Mouse (Mus musculus): ENCODE data around the gene Ank2. TPM values are rescaled to one million over a fixed set of nuclear protein-coding genes. Genes with fewer than 3 reads are reported as not detected.
A peak's percentile ranks its signal among the peaks of the same experiment; 100 is the strongest.

The Ank2 gene
- total and polyA plus RNA-seq, 2 experiments from 2014 or later: 160 to 575 TPM

GRCm38 (mm10) chr3:126973551-126973950 lies 525.6 kb downstream of the Ank2 start:
- no peak overlapping the region for H3K4me2 ChIP-seq (ENCODE audit: low read depth)
- no peaks in the 10 kb centered on the region for H3K27me3 ChIP-seq (ENCODE audit: insufficient read depth, low read length)
- H3K9me3 ChIP-seq (ENCODE audit: low read length): no peaks in the 10 kb centered on the region
- WGBS: 86% methylated on average over 2 of the region's 2 CpGs
- ATAC-seq: no peak
- H3K4me3 ChIP-seq (ENCODE audit: low read depth, low read length): no peak overlapping the region
- H3K36me3 ChIP-seq (ENCODE audit: insufficient read depth): peaks cover 52% of the 10 kb centered on the region
- H3K27ac ChIP-seq (ENCODE audit: low read depth, low read length): no peak overlapping the region
- no peak for DNase-seq
- H3K4me1 ChIP-seq (ENCODE audit: insufficient read depth): no peaks in the 10 kb centered on the region
- no peak for TF ChIP-seq CTCF (IDR thresholded peaks at IDR 0.05; ENCODE audit: low read depth)
- no peak overlapping the region for H3K9ac ChIP-seq

- Histone ChIP-seq H3K36me3 (ENCODE audit: insufficient read depth) (peaks cover 41% of the 10 kb centered on the region), H3K27ac (ENCODE audit: low read depth, low read length) (no peak overlapping the region), H3K9ac (no peak overlapping the region), H3K4me3 (ENCODE audit: low read depth, low read length) (no peak overlapping the region), H3K9me3 (ENCODE audit: low read length) (no peaks in the 10 kb centered on the region), H3K4me1 (ENCODE audit: insufficient read depth) (no peaks in the 10 kb centered on the region), H3K27me3 (ENCODE audit: insufficient read depth, low read length) (no peaks in the 10 kb centered on the region), H3K4me2 (ENCODE audit: low read depth) (no peak overlapping the region)
- no peak for TF ChIP-seq CTCF (IDR thresholded peaks at IDR 0.05; ENCODE audit: low read depth)
- whole genome bisulfite sequencing: 92% methylated on average over 9 of the region's 9 CpGs
- no peak for ATAC-seq
- DNase-seq: no peak
Measured at GRCm38 (mm10) chr3:126971531-126971930, 527.6 kb downstream of the Ank2 start.

GRCm38 (mm10) chr3:126968721-126969120 lies 530.4 kb downstream of the Ank2 start:
- H3K4me1 ChIP-seq (ENCODE audit: insufficient read depth): no peaks in the 10 kb centered on the region
- no peak overlapping the region for H3K4me2 ChIP-seq (ENCODE audit: low read depth)
- no peak overlapping the region for H3K9ac ChIP-seq
- 89% methylated on average over 2 of the region's 2 CpGs for WGBS
- DNase-seq: no peak
- peaks cover 43% of the 10 kb centered on the region for H3K36me3 ChIP-seq (ENCODE audit: insufficient read depth)
- no peaks in the 10 kb centered on the region for H3K9me3 ChIP-seq (ENCODE audit: low read length)
- no peak for TF ChIP-seq CTCF (IDR thresholded peaks at IDR 0.05; ENCODE audit: low read depth)
- no peak overlapping the region for H3K27ac ChIP-seq (ENCODE audit: low read depth, low read length)
- no peak overlapping the region for H3K4me3 ChIP-seq (ENCODE audit: low read depth, low read length)
- ATAC-seq: no peak; the same call in 1 of the 2 replicates
- no peaks in the 10 kb centered on the region for H3K27me3 ChIP-seq (ENCODE audit: insufficient read depth, low read length)

GRCm38 (mm10) chr3:126965767-126966166 lies 533.4 kb downstream of the Ank2 start:
- H3K27me3 ChIP-seq (ENCODE audit: insufficient read depth, low read length): no peaks in the 10 kb centered on the region
- H3K27ac ChIP-seq (ENCODE audit: low read depth, low read length): no peak overlapping the region
- 75% methylated on average over 2 of the region's 2 CpGs for WGBS
- no peaks in the 10 kb centered on the region for H3K4me1 ChIP-seq (ENCODE audit: insufficient read depth)
- H3K9ac ChIP-seq: no peak overlapping the region
- H3K4me3 ChIP-seq (ENCODE audit: low read depth, low read length): no peak overlapping the region
- TF ChIP-seq CTCF (IDR thresholded peaks at IDR 0.05; ENCODE audit: low read depth): no peak
- no peak overlapping the region for H3K4me2 ChIP-seq (ENCODE audit: low read depth)
- H3K36me3 ChIP-seq (ENCODE audit: insufficient read depth): peaks cover 43% of the 10 kb centered on the region
- DNase-seq (no peak), ATAC-seq (no peak)
- H3K9me3 ChIP-seq (ENCODE audit: low read length): no peaks in the 10 kb centered on the region

GRCm38 (mm10) chr3:126962326-126962725 lies 536.8 kb downstream of the Ank2 start:
- H3K36me3 ChIP-seq (ENCODE audit: insufficient read depth): peaks cover 59% of the 10 kb centered on the region

GRCm38 (mm10) chr3:126952698-126953097 lies 546.5 kb downstream of the Ank2 start:
- Histone ChIP-seq H3K27ac (ENCODE audit: low read depth, low read length) (no peak overlapping the region), H3K27me3 (ENCODE audit: insufficient read depth, low read length) (no peaks in the 10 kb centered on the region), H3K9ac (no peak overlapping the region), H3K36me3 (ENCODE audit: insufficient read depth) (peaks cover 50% of the 10 kb centered on the region), H3K4me1 (ENCODE audit: insufficient read depth) (no peaks in the 10 kb centered on the region), H3K4me3 (ENCODE audit: low read depth, low read length) (no peak overlapping the region), H3K4me2 (ENCODE audit: low read depth) (no peak overlapping the region), H3K9me3 (ENCODE audit: low read length) (no peaks in the 10 kb centered on the region)
- TF ChIP-seq CTCF (IDR thresholded peaks at IDR 0.05; ENCODE audit: low read depth): no peak
- peak; percentile 53 for ATAC-seq
- 18% methylated on average over 1 of the region's 1 CpGs for WGBS
- no peak for DNase-seq

More at GRCm38 (mm10) chr3:126962326-126962725, 536.8 kb downstream of the Ank2 start:
- Histone ChIP-seq H3K4me2 (ENCODE audit: low read depth) (no peak overlapping the region), H3K9me3 (ENCODE audit: low read length) (no peaks in the 10 kb centered on the region), H3K27me3 (ENCODE audit: insufficient read depth, low read length) (no peaks in the 10 kb centered on the region), H3K4me3 (ENCODE audit: low read depth, low read length) (no peak overlapping the region), H3K9ac (no peak overlapping the region), H3K4me1 (ENCODE audit: insufficient read depth) (no peaks in the 10 kb centered on the region), H3K27ac (ENCODE audit: low read depth, low read length) (no peak overlapping the region)
- 93% methylated on average over 8 of the region's 8 CpGs for WGBS
- ATAC-seq (no peak), DNase-seq (no peak)
- TF ChIP-seq CTCF (IDR thresholded peaks at IDR 0.05; ENCODE audit: low read depth): no peak

GRCm38 (mm10) chr3:126946591-126946990 lies 552.6 kb downstream of the Ank2 start:
- Histone ChIP-seq H3K4me2 (ENCODE audit: low read depth) (no peak overlapping the region), H3K9ac (no peak overlapping the region), H3K27me3 (ENCODE audit: insufficient read depth, low read length) (no peaks in the 10 kb centered on the region), H3K4me3 (ENCODE audit: low read depth, low read length) (no peak overlapping the region), H3K27ac (ENCODE audit: low read depth, low read length) (no peak overlapping the region), H3K9me3 (ENCODE audit: low read length) (no peaks in the 10 kb centered on the region), H3K4me1 (ENCODE audit: insufficient read depth) (no peaks in the 10 kb centered on the region), H3K36me3 (ENCODE audit: insufficient read depth) (peaks cover 81% of the 10 kb centered on the region)
- WGBS: 98% methylated on average over 10 of the region's 10 CpGs
- no peak for TF ChIP-seq CTCF (IDR thresholded peaks at IDR 0.05; ENCODE audit: low read depth)
- no peak for ATAC-seq
- DNase-seq: no peak

Measured in forebrain, postnatal 0 days (tissue).